Mouse (Mus musculus) embryo, embryonic 11 days (tissue): Measurements from ENCODE around the gene Ssbp3.

ENCODE experiments used
- DNase-seq: peaks from one replicate; pipeline ENCODE4 v3.0.0-alpha.2; 2015

Ssbp3 gene

DNA sequence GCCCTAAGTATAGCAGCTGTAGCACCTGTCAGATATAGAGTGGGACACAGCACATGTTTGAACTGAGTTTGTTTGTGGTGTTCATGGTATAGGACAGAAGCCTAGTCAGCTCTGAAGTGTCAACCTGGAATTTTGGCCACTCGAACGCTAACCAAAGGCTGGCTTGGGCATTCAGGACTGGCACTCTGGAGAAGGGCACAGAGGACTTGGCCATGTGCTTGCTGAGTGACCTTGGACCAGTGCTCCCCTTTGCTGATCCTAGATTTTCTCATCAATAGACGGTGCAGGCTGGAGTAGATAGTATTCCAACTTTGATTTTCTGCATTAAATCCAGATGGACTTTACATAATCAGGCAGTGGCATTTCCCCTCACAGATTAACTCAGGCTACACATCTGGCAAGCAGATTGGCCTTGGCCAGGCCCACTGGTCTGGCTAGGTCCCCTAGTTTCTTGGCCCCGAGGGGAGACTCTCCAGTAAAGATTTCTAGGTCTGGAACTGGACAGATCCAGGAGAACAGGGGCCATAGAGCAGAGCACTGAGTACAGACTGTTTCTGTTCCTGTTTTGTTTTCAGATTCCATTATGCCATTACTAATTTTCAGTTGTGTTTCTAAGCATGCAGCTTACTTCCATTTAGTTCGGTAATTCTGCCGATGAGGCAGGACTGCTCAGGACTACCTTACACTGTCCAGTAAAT is 102.8 kb downstream of the Ssbp3 start:
- DNase-seq = peak; percentile 23

DNA sequence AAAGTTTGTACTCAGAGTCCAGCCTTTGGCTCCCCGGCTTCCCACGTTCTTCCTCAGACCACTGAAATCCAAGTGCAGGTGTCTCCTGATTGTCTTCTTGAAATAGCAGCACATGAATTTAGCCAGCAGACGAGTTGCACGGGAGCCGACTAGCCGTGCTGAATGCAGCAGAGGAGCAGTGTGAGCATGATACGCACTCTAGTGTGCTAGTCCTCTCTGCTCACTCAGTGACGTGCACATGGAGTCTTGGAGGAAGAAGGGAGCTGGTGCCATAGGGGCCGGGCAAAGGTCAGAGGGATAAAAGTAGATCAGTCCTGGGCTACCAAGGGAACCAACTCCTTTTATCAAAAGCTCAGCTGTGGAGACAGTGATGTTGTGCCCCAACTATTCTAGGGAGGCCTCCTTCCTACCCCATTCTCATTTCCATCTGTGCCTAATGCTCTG is 103.3 kb downstream of the Ssbp3 start:
- DNase-seq = no peak

DNA sequence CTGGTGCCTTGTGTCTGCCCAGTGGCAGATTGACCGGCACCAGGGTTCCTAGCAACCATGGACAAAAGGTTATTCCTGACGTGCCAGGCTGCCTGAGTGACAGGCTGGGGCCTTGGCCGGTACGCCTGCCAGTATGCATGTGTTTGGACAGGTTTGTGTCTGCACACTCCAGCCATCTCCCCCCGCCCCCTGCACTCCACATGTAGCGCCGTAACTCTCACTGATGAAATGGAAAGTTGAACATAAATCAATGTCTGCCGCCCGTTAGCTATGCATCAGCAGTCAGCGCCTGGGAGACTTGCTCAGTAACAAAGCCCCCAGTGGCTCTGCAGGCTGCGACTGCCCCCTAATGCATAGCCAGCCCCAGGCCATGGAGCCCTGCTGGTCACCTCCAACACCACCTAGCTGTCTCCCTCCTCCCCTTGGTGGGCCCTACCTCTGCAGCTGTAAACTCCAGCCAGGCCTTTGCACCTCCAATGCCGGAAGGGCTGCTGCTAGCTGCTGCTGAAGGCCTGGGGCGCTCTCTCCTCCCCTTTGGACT is 105.5 kb downstream of the Ssbp3 start:
- peak; percentile 80 for DNase-seq

DNA sequence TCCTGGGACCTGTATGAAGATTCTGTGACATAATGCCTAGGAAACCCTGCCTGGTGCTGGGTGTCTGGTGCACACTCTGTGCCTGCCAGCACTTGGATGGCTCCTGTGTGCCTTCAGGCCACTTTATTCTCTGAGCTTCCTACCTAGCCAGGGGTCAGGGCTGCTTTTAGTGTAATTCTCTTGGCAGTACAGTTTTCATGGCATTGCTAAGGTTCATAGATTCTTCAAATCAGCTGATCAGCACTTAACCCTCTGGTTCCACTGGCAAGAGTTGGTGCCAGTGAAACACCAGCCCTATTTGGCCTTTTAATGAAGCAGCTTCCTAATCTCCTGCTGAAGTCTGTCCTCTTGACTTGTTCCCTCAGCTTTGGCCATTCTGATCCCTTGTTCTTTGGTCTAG is 106.8 kb downstream of the Ssbp3 start:
- DNase-seq = no peak

DNA sequence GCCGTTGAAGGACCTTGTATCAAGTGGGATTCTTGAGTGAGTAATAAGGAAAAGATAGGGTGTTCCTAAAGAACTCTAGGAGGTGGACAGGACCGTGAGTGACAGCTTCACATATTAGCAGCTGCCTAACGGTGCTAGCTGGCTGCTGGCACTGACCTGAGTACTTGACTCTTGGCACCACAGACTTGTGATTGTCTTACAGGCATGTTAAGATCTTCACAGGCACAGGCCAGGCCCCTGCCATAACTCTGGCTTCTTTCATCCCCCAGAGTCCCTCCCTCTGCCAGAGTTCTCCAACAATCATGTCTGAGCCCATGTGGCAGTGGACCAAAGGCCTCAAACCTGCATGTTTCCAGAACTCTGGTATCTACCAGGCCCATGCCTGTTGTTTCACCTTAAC is 108.0 kb downstream of the Ssbp3 start:
- no peak for DNase-seq

DNA sequence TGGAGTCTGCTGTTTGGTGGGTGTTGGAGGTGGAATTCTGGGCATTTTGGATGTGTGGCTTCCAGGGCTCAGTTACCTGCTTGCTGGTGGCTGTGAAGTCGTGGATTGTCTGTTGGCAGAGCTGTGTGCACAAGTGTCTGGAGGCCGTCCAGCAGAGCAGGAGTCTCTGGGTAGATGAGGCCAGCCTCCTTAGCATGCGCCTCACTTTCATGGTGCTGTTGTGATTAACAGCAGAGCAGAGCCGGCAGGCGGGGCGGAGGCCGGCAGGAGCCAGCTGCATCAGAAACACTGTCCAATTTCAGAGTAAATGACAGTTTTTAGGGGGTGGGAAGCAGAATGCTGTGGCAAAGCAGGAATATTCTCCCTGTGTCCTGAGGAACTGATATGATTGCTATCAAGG is 108.5 kb downstream of the Ssbp3 start:
- DNase-seq = no peak

DNA sequence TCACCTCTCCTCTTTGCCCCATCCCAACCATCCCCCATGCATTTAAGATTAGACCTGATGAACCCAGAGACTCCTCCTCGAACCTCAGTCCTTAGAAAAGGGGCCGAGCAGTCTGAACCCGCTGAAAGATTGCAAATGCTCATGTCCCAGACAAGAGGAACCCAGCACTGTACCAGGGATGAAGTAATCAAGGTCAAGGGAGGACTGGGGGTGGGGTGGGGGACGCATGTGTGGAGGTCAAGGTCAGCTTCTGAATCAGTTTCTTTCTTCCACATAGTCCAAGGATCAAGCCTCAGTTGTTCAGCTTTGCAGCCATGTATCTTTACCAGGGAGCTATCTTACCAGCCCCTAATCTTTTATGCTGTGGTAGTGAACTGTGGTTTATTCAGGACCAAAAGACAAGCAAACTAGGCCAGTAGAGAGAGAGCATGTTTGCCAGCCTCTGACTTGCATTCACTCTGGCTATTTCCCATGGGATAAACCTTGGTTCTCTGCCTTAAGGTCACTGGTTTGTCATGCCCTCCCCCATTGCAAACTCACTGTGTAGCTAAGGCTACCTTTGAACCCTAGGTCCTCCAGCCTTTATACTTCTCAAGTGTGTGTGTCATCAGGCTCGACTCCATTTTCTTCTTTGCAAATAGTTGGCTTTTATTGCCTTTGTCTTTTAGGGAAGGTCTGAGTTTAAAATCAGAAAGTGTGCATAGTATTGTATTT is 109.9 kb downstream of the Ssbp3 start:
- no peak for DNase-seq

DNA sequence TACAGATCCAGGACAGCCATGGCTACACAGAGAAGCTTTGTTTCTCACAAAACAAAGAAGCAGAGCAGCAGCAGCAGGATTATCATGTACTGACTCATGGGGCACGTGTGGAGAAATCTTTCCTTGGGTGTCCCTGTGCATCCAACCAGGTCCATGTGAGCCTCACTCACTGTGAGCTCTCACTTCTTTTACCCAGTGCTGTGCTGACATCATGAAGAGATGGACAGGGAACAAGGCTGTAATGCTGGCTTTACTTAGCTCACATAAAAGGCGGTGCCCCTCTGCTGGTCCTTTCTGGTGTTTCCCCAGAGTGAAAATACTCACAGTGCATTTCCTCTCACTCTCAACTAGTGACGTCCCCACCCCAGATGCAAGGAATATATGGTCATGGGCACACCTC is 111.0 kb downstream of the Ssbp3 start:
- no peak for DNase-seq

DNA sequence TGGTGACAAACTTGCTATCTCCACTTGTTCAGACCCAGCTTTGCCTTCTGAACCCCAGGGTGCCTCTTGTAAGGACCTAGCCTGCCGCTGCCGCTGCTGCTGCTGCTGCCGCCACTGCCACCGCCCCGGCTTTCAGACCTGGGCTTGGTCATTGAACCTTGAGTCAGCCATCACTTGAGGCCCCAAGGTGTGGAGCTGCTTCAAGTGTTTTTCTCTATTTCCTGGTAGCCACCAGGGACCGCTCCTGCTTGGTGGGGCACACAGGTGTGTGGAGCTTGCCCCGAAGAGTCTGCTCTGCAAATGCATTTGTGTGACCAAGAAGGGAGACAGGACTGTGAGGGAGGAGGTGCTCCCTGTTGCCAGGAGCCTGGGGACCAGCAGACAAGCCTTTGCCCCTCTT is 114.4 kb downstream of the Ssbp3 start:
- DNase-seq = no peak

DNA sequence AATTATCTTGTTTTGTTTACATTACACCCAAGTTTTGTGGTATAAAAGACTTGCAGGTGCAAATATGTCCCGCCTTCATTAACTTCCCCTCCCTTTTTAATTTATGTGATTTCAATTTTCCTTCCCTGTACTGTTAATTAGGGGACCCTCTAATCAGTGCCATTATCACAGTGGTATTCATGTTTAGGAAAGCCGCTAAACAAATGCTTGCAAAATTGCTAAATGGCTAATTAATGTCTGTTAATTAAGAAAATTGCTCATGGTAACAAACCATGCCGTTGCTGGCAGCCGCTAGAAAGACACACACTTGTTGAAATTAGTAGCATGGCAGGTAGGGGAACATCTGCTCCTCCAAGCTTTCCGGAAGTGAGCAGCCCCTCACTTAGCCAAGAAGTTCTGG is 114.9 kb downstream of the Ssbp3 start:
- no peak for DNase-seq

DNA sequence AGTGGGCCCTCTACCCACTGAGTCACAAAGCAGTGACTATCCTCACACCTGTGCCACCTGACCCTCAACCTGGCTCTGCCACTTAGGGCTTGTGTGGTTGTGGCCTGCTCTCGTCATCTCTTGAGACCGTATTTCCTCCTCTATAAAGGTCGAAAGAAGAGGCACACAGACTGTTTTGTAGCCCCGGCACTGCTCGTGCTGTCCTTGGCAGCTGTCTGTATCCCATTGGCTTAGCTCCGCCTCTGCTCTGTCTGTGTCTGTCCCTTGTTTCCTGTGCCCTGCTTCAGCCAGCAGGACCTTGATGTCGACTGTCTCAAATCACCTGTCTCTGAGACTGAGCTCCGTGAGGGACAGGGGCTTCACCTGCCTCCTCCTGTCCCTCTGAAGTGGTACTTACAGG is 116.0 kb downstream of the Ssbp3 start:
- no peak for DNase-seq

DNA sequence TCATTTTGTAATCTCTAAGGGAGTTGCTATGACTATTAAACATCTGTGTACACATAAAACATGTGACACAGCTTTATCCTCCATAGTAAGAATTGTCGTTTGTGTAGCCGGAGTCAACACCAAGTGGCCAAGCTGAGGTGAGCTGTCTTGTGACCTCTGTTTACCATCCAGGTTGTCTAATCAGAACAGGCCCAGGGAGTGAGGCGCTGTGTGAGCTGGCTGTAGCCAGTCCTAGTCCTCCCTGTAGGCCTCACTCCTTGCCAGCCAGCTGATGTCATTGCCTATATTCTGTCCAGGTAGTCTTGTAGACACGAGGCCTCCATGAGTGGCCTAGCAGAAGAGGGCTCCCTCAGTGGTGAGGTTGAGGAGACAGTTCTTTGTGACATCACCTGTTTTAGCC is 125.2 kb downstream of the Ssbp3 start:
- no peak for DNase-seq

DNA sequence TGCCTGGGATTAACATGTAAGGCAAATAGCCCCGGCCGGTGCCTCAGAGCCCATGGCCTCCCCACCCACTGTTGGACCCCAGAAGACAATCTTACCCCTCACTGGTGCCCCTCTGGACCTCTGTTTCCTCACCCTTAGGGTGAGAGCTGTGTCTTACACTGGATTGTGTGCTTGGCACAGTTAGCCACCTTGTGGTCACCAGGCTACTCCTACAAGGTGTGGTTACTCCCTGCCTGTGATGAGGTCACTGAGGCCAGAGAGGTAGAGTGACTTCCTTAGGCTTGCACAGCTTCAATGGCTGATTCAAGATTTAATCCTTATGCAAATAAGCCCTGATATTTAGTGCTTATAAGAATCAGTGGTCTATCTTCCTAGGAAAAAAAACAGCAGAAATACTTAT is 126.5 kb downstream of the Ssbp3 start:
- no peak for DNase-seq

DNA sequence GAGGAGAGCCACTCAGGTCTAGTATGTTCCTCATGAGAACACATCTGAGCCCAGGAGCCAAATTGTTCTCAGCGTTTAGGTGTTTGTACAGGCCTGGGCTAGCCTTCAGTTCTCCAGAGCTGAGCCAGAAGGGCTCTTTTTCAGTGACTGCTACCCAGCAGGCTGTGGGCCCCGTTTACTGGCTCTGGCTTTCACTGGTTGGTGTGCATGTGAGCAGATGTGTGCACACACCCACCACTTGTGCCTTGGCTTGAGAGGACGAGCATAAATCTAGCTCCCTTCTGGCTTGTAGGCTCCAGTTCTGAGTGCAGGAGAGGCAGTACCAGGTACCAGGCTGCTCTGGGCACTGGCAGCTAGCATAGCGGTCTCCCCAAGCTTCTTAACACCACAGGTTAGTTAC is 127.8 kb downstream of the Ssbp3 start:
- no peak for DNase-seq

DNA sequence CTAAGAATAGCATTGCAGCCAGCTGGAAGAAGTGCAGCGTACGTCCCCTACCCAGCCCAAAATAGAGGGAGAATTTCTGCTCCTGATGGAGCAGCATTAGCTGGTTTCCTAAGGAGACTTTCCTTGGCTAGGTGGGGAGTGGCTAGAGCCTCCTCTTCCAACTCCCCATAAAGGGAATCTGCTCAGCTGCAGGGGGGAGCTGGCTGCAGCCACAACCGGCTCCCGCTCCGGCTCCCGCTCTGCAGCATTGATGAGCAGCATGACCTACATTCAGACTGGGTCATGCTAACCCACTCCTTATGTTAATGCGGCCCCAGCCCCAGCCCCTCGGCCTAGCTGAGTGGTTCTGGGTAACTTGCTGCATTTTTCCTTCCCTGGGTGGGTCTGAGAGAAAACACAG is 128.8 kb downstream of the Ssbp3 start:
- DNase-seq = no peak

DNA sequence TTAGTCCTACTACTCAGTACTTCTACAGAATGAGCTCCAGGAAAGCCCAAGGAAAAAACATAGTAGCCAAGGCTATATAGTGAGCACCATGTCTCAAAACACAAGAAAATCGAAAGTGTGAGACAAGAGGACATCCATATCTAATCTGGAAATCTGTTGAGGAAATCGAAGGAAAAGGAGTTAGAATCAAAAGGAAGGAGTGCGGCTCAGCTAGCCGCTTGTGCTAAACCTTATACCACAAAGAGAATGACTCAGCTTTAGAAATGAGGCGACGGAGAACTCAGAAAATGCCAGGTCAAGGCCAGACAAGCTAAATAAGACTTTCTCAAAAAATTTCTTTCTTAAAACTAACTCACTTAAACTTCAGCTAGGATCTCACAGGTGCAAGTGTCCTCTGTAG is 131.8 kb downstream of the Ssbp3 start:
- DNase-seq = no peak

DNA sequence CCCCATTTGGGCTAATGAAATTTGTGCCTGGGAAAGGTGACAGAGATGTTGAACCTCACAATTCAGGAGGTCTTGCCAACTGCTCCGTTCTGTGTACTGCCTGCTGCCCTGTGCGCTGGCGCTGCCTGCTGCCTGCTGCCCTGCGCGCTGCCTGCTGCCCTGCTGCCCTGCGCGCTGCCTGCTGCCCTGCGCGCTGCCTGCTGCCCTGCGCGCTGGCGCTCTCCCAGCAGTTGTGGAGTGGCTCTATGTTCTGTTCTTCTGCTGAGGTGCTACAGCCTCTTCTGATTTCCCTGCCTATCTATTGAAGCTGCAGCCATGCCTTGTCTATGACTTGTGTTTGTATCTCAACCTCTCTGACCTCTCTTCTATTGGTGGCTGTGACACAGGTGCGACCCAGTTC is 134.7 kb downstream of the Ssbp3 start:
- no peak for DNase-seq

DNA sequence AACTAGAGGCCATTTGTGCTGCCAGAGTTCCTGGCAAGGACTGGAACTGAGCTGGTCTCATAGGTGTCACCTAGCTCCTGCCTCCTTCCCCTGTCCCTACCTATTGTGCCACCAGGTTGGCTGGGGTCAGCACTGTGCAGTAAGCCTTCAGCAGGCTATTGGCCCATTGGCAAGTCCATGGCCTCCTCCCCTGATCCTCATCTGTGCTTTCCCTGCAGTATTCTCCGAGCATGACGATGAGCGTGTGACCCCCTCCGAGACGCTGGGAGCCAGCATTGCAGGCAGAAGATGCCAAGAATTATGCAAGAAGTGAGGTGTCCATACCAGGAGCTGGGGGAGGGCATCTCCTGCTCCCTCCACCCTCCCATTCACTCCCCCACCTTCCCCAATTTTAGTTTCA is 137.3 kb downstream of the Ssbp3 start:
- no peak for DNase-seq

DNA sequence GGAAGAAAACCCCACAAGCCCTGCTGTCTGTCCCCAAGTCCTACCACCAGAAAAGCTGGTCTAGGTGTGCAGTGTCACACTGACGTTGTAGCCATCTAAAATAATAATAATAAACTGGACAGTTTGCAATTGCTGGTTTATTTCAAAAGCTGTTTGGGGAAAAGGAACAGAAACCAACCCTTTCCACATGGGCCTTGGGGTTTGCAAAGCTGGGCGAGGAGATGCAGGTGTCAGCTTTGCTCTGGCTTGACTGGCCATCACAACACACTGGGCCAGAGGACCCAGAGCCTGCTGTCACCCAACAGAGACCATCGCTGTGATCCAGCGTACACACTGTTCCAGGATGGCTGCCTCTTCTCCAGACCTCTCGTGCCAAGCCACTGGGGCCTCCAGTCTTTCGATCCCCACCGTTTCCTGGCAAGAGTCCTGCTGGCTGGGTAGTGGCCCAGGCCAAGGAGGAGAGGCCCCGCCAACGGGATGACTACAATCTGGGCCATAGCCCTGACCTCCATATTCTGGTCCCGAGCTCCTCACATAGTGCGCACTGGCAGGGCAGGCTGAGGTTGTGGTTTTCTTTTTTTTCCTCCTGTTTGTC is 138.2 kb downstream of the Ssbp3 start:
- no peak for DNase-seq

DNA sequence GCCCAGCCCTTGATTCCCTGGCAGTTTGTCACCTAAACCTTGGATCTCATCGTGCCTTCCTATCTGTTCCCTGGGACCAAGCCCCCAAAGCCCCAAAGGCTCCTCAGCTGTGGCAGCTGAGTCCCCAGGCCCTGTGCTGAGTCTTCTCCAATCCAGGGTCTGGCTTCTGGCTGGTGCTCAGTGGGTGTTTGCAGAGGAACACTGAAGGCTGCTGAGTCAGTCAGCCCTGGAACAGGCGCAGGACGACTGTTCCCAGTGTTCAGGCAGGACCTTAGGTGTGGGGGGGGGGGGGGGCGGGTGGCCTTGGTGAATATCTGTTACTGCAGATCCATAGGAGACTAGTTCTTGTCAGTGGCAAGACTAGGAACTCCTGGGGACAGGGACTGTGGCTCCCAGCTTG is 141.4 kb downstream of the Ssbp3 start:
- no peak for DNase-seq

DNA sequence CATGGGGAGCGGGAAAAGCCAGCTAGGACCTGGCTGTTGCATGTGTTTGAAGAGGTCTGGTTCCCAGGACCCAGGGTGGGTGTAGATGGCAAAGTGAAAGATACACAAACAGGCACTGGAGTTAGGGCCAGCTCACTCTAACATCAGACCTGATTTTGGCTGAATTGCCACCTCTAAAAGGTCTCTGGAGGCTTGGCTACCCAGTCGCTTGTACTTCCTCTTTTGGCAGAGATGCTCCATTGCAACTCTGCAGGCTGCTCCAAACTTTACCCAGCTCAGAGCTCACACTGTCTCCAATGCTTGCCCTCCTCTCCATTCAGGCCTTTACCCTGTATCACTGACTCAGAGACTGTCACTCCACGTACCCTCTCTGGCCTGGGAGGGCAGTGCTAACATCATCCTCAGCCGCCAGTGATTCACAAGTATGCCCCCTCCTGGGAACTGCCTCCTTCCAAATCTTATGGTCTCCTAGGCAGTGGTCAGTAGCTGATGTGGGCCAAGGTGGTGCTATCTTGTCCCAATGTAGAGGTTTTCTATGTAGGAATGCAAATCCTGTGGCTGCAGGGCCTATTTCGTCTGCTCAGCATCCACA is 142.6 kb downstream of the Ssbp3 start:
- no peak for DNase-seq

DNA sequence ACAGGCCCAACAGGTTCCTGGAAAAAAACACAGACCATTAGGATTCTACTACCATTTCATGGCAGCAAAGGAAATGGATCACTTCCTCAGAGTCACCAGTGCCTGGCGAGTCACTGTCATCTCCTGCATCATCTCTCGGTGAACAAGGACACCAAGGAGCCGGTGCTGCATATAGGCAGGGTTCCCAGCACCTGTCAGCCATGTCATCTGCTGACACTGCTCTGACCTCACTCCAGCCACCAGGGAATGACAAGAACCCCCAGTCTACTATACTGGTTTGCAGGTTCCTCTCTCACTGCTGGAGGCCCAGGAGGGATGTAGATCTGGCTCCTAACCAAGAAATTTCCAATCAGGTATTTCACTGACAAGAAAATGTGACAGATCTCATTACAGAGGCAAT is 145.6 kb downstream of the Ssbp3 start:
- no peak for DNase-seq

DNA sequence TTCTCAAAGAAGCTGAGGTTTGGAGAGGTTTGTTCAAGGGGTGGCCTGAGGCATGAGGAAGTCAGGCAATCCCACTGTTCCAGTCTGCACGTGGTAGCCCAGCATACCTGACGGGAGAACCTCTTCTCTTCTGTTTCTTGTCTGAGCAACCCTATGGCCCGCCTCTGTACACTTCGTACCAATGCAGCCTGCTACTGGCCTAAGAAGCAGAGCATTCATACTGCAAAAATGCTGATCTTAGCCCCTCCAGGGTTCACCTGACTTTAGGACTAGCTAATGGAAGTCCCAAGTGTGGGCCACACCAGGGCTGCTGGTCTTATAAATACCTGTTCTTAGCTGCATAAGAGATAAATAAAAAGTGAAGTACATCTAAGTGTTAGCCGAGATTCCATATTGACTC is 147.8 kb downstream of the Ssbp3 start:
- no peak for DNase-seq

DNA sequence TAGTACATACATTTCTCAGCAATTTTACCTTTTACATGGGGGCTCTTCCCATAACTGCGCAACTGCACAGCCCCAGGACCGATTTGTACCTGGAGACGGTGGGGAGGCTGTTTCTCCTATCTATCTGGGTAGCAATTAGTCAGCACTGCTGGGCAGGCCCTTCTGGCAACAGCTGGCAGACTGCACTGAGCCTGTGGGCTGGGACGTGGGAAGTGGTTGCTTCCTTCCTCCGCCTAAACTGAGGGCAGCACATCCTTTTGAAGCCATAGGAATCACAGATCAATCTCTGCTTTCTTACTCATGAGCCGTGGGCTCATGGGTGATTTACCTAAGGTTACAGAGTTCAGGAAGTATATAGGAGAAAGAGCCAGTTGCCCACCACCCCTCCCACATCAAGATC is 148.3 kb downstream of the Ssbp3 start:
- DNase-seq = no peak
